Mouse (Mus musculus): ENCODE results near the gene Pfn2. TPM values are rescaled to one million over a fixed set of nuclear protein-coding genes. Genes with fewer than 3 reads are reported as not detected.
A peak's percentile ranks its signal among the peaks of the same experiment; 100 is the strongest.
"Not testable (repeated sequence)": the region's sequence is repeated elsewhere in the genome, so short reads cannot be mapped to it uniquely, and the experiment has no call there.

The Pfn2 gene
- 2.2 and 3.1 TPM in 2 replicates for total RNA-seq (2017)

DNA sequence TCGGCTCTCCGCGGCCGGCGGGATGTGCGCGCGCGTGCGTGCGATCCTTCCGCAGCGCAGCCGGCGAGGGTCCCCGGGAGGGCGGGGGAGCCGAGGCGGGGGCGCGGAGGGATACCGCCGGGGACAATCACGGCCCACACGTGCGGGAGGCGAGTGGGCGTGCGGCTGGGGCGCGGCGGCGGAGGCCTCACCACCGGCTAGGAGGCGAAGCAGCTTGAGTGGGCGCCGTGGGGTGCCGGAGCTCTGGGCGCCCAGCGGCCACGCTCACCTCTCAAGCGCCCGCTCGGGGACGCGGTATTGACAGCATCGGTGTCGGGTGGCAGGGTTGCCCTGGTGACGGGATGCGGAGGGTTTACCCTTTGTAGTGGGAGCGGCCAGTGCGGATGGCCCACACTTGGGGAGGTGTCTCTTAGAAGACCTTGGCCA is at the start of gene Pfn2:
Pfn2 (minus strand) TSS at position 320 of the 426 bp plus-strand sequence.
- ATAC-seq (ENCODE audit: extremely low read depth, insufficient number of reproducible peaks, low FRiP score, poor library complexity, severe bottlenecking) = peak; percentile 18; the same call in 1 of the 2 replicates

DNA sequence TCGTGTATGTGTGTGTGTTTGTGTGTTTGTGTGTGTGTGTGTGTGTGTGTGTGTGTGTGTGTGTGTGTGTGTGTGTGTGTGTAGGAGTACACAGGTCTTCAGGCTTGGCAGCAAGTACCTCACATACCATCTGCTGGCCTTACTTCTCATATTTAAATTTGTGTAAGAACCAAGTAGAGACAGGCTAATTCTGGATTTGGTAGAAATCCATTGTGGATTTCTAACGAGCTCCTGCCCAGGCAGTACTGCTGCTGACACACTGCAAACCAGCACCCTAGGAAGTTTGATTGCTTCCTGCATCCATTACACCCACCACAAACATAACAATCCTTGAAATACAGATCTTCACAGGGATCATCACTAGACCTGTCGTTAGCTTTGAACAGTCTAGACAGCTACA is 35.1 kb upstream of the Pfn2 start:
- ATAC-seq (ENCODE audit: extremely low read depth, insufficient number of reproducible peaks, low FRiP score, poor library complexity, severe bottlenecking) = no peak

DNA sequence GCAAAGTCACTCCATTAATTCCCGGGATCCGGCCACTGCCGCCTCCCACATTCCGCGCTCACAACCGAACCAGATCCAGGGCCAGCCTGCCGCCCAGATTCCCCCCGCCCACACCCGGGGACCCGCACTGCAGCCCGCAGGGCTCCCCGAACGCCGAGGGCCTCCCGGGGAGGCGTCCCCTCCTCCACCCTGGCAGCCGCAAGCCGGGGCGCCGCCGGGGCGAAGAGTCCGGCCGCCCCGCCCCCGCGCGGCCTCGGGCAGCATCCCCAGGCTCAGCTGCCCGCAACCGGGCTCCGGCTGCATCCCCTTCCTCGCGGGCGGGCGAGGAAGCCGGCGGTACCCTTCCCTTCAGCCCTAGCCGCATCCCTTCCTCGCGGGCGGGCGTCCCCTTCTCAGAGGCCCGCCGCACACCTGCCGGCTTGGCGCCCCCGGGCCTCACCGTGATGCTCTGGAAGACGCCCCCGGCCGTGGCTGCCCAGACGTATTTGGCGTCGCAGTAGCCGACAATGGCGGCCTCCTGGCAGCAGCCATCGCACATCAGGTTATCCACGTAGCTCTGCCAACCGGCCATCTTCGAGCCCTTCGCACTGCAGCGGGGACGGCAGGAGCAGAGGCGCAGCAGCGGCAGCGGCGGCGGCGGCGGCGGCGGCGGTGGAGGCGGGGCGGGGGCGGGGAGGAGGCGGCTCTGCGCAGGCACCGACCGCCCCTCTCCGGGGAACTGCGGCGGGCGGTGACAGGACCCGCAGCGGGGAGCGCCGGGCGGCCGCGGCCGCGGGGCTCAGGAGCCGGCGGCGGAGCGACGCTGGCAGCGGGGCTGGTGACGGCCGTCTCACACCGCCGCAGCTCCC is 743 bp downstream of the Pfn2 start:
- ATAC-seq (ENCODE audit: extremely low read depth, insufficient number of reproducible peaks, low FRiP score, poor library complexity, severe bottlenecking) = peak; percentile 30; the same call in 1 of the 2 replicates

DNA sequence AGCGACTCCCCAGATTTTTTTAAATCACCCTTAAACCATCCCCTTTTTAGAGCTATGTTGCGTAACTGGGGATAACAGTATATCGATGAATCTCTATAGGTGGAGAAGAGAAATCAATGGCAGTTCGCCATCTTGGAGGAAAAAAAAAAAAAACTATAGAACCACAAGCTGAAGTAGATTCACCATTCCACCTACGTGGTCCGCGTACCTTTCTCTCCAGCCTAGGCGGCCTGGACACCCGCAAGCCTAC is 1.3 kb downstream of the Pfn2 start:
- ATAC-seq (ENCODE audit: extremely low read depth, insufficient number of reproducible peaks, low FRiP score, poor library complexity, severe bottlenecking) = no peak

DNA sequence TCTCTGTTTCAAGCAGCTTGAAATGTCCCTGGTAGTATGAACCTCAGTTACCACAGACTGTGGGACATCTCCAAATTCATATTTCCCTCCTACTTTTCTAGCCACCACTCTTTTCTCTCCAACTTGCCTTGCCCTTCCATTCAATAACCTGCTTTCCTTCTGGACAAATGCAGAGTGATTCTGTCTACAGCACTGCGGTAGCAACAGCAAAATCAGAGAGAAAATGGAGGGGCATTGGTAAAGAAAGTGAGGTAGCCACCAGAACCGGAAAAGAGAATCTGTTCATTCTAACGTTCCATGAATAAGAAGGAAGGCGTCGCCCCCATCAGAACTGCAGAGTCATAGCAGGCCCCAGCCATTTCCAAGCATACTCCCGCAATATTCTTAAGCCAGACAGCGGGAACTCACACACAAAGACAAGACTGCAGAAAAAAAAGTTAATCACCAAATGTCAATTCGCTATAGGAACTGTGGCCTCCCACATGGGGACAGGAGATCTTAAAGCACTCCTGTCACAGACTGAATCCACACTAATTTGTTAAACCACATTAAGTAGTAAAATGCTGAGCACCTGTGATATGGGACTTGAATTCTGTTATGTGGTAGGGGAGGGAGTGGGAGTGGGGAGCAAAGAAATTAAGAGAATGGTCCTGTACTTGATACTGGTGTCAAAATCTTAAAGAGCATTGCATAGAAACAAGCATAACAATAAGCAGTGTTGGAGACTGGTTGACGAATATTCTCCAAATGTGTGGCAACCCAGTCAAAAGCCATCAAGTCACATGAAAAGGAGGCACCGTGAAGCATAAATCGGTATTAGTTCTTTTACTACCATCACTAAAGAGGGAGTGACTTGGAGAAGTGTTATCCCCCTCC is 1.9 kb downstream of the Pfn2 start:
- no peak for ATAC-seq (ENCODE audit: extremely low read depth, insufficient number of reproducible peaks, low FRiP score, poor library complexity, severe bottlenecking)

DNA sequence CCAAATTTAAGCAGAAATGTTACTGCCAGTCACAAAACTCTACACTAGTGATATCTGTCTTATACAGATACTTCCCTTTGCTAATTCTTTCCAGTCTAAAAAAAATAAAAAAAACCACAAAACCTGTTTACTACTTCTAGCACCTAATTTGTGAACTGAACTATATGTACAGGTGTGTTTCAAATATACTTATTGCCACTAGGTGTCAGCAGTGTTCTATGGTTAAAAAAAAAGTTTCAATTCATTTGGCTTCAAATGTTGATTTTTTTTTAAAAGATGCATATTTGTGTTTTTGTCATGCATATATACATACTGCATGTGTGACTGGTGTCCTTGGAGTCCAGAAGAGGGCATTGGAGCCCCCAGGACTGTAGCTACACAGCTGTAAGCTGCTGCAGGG is 4.1 kb downstream of the Pfn2 start:
- no peak for ATAC-seq (ENCODE audit: extremely low read depth, insufficient number of reproducible peaks, low FRiP score, poor library complexity, severe bottlenecking)

DNA sequence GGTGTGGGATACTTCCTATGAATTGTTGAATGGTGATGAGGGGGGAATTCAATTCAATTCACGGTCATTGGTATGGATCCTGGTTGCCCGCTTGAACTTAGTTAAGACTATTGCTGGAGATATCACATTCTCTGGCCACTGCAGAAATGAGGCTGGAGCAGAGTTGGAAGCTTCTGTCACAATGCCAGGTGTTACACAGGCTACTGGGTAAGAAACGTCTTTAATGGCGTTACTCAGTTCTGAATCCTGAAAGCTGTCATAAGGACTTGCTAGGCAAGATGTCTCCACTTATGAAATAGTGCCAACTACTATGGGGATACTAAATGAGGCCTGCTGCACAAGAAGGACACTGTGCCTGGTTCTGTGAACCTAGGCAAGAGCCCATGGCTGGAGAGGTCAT is 11.0 kb downstream of the Pfn2 start:
- ATAC-seq (ENCODE audit: extremely low read depth, insufficient number of reproducible peaks, low FRiP score, poor library complexity, severe bottlenecking) = no peak

DNA sequence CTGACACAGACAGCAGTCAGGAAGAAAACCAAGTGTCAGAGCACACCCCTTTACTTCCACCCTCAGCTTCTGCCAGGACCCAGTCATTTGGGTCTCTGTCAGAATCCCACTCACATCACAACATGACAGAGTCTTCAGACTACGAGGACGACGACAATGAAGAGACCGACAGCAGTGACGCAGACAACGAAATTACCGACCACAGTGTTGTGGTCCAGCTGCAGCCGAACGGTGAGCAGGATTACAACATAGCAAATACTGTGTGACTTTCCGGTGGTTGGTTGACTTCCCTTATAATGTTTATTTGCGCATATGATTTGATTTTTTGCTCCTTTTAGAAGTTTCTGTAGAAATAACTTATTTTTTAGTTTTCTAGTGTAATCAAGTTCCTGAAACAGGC is 14.3 kb downstream of the Pfn2 start:
- peak; percentile 39; the same call in 1 of the 2 replicates for ATAC-seq (ENCODE audit: extremely low read depth, insufficient number of reproducible peaks, low FRiP score, poor library complexity, severe bottlenecking)

DNA sequence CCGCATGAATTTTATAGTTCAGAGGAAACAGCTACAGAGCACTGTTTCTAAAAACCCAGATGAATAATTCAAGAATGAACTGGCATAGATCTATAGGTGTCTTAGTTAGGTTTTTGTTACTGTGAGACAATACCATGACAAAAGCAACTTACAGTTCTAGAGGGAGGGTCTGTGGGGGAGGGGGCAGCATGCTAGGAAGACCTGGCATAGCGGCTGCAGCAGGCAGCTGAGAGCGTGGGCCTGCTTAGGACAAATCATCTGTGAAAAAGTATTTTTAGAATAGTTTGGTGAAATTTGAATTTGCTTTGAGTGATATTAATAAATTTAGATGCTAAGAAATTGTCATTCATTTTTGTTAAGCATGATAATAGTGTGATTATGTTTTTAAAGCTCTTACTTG is 22.0 kb downstream of the Pfn2 start:
- no peak for ATAC-seq (ENCODE audit: extremely low read depth, insufficient number of reproducible peaks, low FRiP score, poor library complexity, severe bottlenecking)

DNA sequence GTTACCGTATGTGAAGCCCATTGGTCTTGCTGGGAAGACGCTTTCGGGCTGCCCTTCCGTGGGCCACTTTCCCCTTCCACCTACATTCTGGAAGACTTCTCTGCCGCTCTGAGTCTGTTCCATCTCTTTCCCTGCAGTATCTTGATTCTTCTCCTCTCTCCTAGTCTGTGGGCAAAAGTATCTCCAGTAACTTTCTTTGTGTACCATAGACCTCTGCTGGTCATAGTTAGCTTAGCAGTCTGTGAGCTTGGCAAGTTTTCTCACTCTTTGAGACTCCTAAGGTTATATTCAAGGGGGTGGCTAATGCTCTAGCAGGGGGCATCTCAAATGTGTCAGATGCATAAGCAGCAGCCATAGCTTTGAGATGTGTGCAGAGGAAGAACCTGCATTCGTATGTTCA is 32.4 kb downstream of the Pfn2 start:
- no peak for ATAC-seq (ENCODE audit: extremely low read depth, insufficient number of reproducible peaks, low FRiP score, poor library complexity, severe bottlenecking)

DNA sequence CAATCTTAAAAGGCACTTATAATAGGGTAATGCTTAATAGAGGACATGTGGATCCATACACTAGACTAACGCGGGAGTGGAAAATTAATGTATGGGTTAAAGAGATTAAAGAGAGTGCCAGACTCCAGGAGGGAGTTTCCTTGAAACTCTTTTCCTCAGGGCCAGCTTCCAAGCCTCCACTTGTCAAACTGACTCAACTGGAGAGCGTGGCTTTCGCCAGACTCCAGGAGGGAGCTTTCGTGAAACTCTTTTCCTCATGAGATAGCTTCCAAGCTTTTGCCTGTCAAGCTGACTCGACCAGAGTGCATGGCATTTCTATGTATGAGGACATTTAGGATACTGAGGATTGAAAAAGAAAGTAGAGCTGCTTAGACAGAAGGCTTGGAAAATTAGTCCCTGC is 52.8 kb downstream of the Pfn2 start:
- not testable (repeated sequence) for ATAC-seq (ENCODE audit: extremely low read depth, insufficient number of reproducible peaks, low FRiP score, poor library complexity, severe bottlenecking)

Other genes with a start within 250 kb of the Pfn2 start
- 23.8 and 24.2 TPM in 2 replicates for gene Commd2, start 196.4 kb downstream of the Pfn2 start, total RNA-seq (2017)
- gene Ankub1, start 155.3 kb downstream of the Pfn2 start, total RNA-seq (2017) = 0.23 TPM in 1 of 2 replicates, not detected in the other
- 165 and 192 TPM in 2 replicates for gene Rnf13, start 112.0 kb downstream of the Pfn2 start, total RNA-seq (2017)

Measured in neutrophil, adult 5-6 weeks (primary cell).